Mouse (Mus musculus): Measurements from ENCODE around the gene Ppp4c. TPM values are rescaled to one million over a fixed set of nuclear protein-coding genes. Genes with fewer than 3 reads are reported as not detected.

Gene Ppp4c
- polyA plus RNA-seq, 1 experiment from 2014 or later: 300 TPM

GRCm38 (mm10) chr7:126797411-126798126, 5.3 kb upstream of the Ppp4c start, which contains the start of gene Fam57b:
Fam57b (plus strand) TSS chr7:126797668.
- no peak for ATAC-seq (ENCODE audit: insufficient read depth)
- Histone ChIP-seq H3K9me3 (ENCODE audit: low read depth, low read length) (no peaks in the 10 kb centered on the region), H3K9ac (peak within 1 kb of the TSS; percentile 92), H3K4me3 (ENCODE audit: low read depth, low read length) (peak within 1 kb of the TSS; percentile 89), H3K4me1 (ENCODE audit: insufficient read depth) (peaks cover 5% of the 10 kb centered on the region), H3K27me3 (ENCODE audit: insufficient read depth, low read length) (no peaks in the 10 kb centered on the region), H3K4me2 (peak within 1 kb of the TSS; percentile 95), H3K27ac (ENCODE audit: low read depth) (peak within 1 kb of the TSS; percentile 98), H3K36me3 (ENCODE audit: insufficient read depth) (peaks cover 39% of the 10 kb centered on the region)
- TF ChIP-seq CTCF (IDR thresholded peaks at IDR 0.05; ENCODE audit: low read depth): no peak
- 13% methylated on average over 20 of the region's 21 CpGs for WGBS
- DNase-seq: peak; percentile 19

- WGBS: 71% methylated on average over 8 of the region's 8 CpGs
- peaks cover 5% of the 10 kb centered on the region for H3K4me1 ChIP-seq (ENCODE audit: insufficient read depth)
- no peak for ATAC-seq (ENCODE audit: insufficient read depth)
These were observed 4.1 kb upstream of the Ppp4c start for GRCm38 (mm10) chr7:126796350-126796932.

GRCm38 (mm10) chr7:126795387-126796317, 3.4 kb upstream of the Ppp4c start:
- DNase-seq: no peak
- Histone ChIP-seq H3K9ac (no peak overlapping the region), H3K4me1 (ENCODE audit: insufficient read depth) (peaks cover 9% of the 10 kb centered on the region), H3K4me2 (no peak overlapping the region), H3K36me3 (ENCODE audit: insufficient read depth) (peaks cover 39% of the 10 kb centered on the region), H3K27ac (ENCODE audit: low read depth) (no peak overlapping the region), H3K4me3 (ENCODE audit: low read depth, low read length) (no peak overlapping the region), H3K9me3 (ENCODE audit: low read depth, low read length) (no peaks in the 10 kb centered on the region), H3K27me3 (ENCODE audit: insufficient read depth, low read length) (no peaks in the 10 kb centered on the region)
- TF ChIP-seq CTCF (IDR thresholded peaks at IDR 0.05; ENCODE audit: low read depth): peak; percentile 25
- 78% methylated on average over 16 of the region's 16 CpGs for WGBS
- no peak for ATAC-seq (ENCODE audit: insufficient read depth)

More at GRCm38 (mm10) chr7:126796350-126796932, 4.1 kb upstream of the Ppp4c start:
- Histone ChIP-seq H3K4me3 (ENCODE audit: low read depth, low read length) (peak overlapping the region; percentile 89), H3K9me3 (ENCODE audit: low read depth, low read length) (no peaks in the 10 kb centered on the region), H3K36me3 (ENCODE audit: insufficient read depth) (peaks cover 39% of the 10 kb centered on the region), H3K27me3 (ENCODE audit: insufficient read depth, low read length) (no peaks in the 10 kb centered on the region), H3K27ac (ENCODE audit: low read depth) (no peak overlapping the region), H3K4me2 (peak overlapping the region; percentile 95; the same call in 1 of the 2 replicates), H3K9ac (no peak overlapping the region)
- DNase-seq: peak; percentile 52
- TF ChIP-seq CTCF (IDR thresholded peaks at IDR 0.05; ENCODE audit: low read depth): peak; percentile 56

GRCm38 (mm10) chr7:126794271-126794605, 1.9 kb upstream of the Ppp4c start:
- Histone ChIP-seq H3K4me3 (ENCODE audit: low read depth, low read length) (no peak overlapping the region), H3K27ac (ENCODE audit: low read depth) (no peak overlapping the region), H3K9ac (no peak overlapping the region), H3K27me3 (ENCODE audit: insufficient read depth, low read length) (no peaks in the 10 kb centered on the region), H3K4me1 (ENCODE audit: insufficient read depth) (peaks cover 9% of the 10 kb centered on the region), H3K36me3 (ENCODE audit: insufficient read depth) (peaks cover 51% of the 10 kb centered on the region), H3K9me3 (ENCODE audit: low read depth, low read length) (no peaks in the 10 kb centered on the region), H3K4me2 (no peak overlapping the region)
- WGBS: 65% methylated on average over 4 of the region's 4 CpGs
- TF ChIP-seq CTCF (IDR thresholded peaks at IDR 0.05; ENCODE audit: low read depth): no peak
- DNase-seq: no peak
- ATAC-seq (ENCODE audit: insufficient read depth): no peak

DNA sequence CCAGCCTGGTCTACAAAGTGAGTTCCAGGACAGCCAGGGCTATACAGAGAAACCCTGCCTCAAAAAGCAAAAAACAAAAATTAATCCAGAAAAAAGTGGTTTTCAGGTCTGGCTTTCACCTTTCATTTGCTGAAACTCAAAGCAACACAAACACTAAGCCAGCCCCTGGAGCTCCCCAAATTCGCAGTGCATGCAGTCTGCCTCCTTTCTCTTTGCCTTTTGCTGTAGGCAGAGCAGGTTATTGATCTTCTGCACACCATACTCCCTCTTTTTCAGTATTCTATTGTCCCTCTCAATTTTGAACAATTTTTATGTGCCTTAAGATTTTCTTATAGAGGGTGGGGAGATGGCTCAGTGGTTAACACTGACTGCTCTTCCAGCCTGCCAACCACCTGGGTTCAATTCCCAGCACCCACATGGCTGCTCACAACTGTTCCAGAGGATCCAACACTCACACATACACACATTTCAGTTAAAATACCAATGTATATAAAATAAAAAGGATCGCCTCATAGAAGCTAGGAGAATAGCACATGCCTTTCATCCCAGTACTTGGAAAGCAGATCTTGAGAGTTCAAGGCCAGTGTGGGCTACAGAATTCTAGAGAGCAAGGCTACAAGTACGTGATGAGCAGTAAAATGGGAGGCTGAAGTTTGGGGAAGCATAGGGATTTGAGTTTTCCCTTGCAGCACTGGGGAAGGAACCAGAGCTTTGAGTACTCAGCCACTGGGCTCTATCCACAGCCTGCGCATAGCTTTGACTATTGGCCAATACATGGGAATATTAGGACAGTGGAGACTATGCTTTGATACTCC, 1.4 kb upstream of the Ppp4c start:
- TF ChIP-seq CTCF (IDR thresholded peaks at IDR 0.05; ENCODE audit: low read depth): no peak
- Histone ChIP-seq H3K4me3 (ENCODE audit: low read depth, low read length) (no peak overlapping the region; the same call in 1 of the 2 replicates), H3K27ac (ENCODE audit: low read depth) (0 out of 2 replicates have a peak overlapping the region, but pooled peaks have one; percentile 3), H3K27me3 (ENCODE audit: insufficient read depth, low read length) (no peaks in the 10 kb centered on the region), H3K9ac (no peak overlapping the region), H3K36me3 (ENCODE audit: insufficient read depth) (peaks cover 57% of the 10 kb centered on the region), H3K4me1 (ENCODE audit: insufficient read depth) (peaks cover 9% of the 10 kb centered on the region), H3K9me3 (ENCODE audit: low read depth, low read length) (no peaks in the 10 kb centered on the region), H3K4me2 (no peak overlapping the region)
- WGBS: 77% methylated on average over 4 of the region's 4 CpGs
- ATAC-seq (ENCODE audit: insufficient read depth) (no peak), DNase-seq (no peak)

DNA sequence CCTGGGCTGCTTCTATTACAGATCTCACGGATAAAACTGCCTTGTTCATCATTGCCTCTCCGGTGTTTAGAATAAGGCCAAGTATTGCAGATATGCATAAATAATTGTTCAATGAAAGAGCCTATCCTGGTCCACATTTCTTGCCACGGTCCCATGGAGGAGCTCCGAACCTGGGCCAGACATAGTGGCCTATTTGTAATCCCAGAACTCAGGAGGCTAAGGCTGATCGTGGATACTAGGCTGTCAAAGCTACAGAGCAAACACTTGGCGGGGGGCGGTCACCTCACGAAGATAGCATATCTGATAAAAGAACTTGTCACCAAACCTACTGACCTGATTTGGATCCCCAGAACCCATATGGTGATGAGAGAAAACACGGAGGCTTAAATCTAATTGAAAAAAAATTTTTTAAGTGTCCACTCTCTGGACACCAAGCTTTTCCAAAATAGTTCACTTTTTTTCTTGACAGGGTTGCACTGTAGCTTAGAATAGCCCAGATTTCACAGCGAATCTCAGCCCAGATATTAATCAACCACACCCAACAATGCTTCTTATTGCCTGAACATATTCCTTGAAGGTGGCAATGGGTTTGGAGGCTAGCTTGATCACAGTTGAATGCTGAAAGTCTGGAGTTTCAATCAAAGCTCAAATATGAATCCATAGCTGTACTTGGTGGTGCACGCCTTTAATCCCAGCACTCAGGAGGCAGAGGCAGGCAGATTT, 586 bp upstream of the Ppp4c start:
- peak overlapping the region; percentile 85 for H3K4me2 ChIP-seq
- H3K4me1 ChIP-seq (ENCODE audit: insufficient read depth): peaks cover 9% of the 10 kb centered on the region
- 16% methylated on average over 11 of the region's 11 CpGs for WGBS
- peaks cover 63% of the 10 kb centered on the region for H3K36me3 ChIP-seq (ENCODE audit: insufficient read depth)
- no peak for DNase-seq
- no peak for TF ChIP-seq CTCF (IDR thresholded peaks at IDR 0.05; ENCODE audit: low read depth)
- H3K4me3 ChIP-seq (ENCODE audit: low read depth, low read length): peak overlapping the region; percentile 78
- no peaks in the 10 kb centered on the region for H3K27me3 ChIP-seq (ENCODE audit: insufficient read depth, low read length)
- H3K9ac ChIP-seq: peak overlapping the region; percentile 83
- H3K27ac ChIP-seq (ENCODE audit: low read depth): peak overlapping the region; percentile 98
- no peaks in the 10 kb centered on the region for H3K9me3 ChIP-seq (ENCODE audit: low read depth, low read length)
- ATAC-seq (ENCODE audit: insufficient read depth): peak; percentile 21

Data from lung, embryonic 14.5 days (tissue).